Mouse (Mus musculus): ENCODE data around the gene Wfdc1.

Wfdc1 gene

GRCm38 (mm10) chr8:119638261-119638660 lies 27.9 kb upstream of the Wfdc1 start:
- no peak for DNase-seq (ENCODE audit: extremely low spot score, low spot score)

DNA sequence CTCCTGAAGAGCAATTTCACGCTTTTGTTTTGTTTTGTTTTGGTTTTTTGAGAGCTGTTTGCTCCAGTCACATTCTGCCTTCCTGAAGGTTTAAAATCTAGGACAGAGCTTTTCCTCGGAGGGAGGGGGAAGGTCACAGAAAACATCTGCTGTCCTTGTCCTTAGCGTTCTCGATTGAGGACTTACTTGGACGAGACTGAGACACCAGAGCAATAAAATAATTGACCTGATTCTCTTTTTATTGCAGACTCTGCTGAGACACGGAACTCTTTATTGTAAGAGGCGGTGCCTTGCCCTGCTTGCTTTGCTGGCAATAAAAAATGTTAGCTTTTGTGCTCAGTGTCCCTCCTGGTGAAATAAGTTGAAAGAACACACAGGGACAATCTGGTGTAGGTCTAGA lies 26.4 kb upstream of the Wfdc1 start:
- DNase-seq (ENCODE audit: extremely low spot score, low spot score) = no peak

DNA sequence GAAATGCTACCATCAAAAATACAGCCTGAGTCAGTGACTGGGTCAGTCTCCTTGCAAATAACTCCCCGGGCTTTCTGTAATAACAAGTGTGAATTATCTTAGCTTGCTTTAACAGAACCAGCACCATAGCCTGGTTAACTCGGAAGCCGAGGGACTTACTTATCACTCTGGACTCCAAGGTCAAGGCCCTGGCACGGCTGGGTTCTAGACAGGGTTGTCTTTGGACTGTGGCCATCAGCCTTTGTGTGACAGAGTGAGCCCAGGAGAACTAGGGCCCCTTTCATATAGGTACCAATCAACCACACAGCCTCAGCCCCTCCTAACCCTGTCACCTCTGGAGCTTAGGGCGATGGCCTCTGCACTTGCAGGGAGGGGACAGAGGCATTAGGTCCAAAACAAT lies 25.1 kb upstream of the Wfdc1 start:
- no peak for DNase-seq (ENCODE audit: extremely low spot score, low spot score)

DNA sequence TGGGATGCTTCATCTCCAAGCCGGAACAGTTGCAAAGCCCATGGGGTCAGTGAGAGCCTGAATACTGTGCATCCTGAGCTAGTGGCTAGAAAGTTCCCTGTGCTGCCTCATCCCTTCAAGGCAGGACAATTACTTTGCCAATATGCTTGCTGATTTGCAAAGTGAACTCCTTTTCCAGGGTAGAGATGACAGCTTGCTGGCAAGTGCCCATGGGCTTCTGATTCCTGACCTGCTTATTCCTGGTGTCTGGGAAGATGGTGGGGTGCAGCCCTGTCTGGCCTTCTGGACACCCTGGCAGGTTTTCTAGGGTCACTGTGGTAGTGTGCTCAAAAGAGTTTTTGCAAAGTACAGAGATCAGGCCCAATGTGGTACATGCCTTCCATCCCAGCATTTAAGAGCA lies 23.2 kb upstream of the Wfdc1 start:
- DNase-seq (ENCODE audit: extremely low spot score, low spot score) = no peak

GRCm38 (mm10) chr8:119644429-119644960 lies 21.7 kb upstream of the Wfdc1 start:
- DNase-seq (ENCODE audit: extremely low spot score, low spot score) = no peak

DNA sequence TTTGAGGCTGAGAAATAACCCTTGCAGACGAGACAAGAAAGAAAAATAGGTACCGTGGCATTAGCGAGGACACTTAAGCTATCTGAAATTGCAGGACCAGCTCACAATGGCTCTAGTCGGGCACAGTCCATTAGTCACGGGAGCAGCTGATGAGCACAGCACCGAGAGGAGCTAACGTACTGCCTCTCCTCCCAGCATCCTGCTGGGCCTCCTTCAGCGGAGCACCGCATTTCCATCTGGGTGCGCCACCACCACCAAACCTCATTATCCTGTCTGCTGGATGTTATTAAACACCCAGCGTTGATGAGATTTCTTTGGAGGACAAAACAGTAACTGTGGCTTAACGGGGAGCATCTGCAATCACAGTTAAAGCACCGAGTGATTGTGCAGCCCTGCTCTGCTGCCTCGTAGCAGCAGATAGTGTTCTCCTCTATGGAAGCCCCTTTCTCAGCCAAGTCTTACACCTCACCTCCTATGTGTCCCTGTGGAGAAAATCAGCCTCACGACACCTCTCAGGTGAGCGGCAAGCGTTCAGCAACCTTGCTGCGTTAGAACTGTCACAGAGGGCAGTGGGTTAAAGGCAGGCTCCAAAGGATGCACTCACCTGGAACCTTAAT lies 21.1 kb upstream of the Wfdc1 start:
- no peak for DNase-seq (ENCODE audit: extremely low spot score, low spot score)

- no peak for DNase-seq (ENCODE audit: extremely low spot score, low spot score)
Observed at GRCm38 (mm10) chr8:119646197-119646596, 20.0 kb upstream of the Wfdc1 start.

DNA sequence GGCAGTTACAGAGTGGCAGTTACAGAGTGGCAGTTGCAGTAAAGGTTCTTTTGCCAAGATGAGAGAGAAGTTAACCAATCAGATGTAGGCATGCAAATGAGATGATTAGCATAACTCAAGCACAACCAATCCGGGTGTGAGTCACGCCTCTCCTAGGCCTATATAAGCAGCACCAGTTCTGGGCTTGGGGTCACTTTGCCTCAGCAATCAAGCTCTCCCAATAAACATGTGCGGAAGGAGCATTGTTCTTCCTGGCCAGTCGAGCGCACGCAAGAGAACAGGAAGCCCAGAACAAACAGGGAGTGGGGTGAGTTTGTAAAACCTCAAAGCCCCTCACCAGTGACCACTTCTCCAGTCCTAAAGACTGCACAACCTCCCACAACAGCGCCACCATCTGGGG lies 19.3 kb upstream of the Wfdc1 start:
- no peak for DNase-seq (ENCODE audit: extremely low spot score, low spot score)

GRCm38 (mm10) chr8:119651324-119651723 lies 14.8 kb upstream of the Wfdc1 start:
- DNase-seq (ENCODE audit: extremely low spot score, low spot score) = no peak

GRCm38 (mm10) chr8:119656709-119657464 lies 9.3 kb upstream of the Wfdc1 start:
- DNase-seq (ENCODE audit: extremely low spot score, low spot score) = no peak

DNA sequence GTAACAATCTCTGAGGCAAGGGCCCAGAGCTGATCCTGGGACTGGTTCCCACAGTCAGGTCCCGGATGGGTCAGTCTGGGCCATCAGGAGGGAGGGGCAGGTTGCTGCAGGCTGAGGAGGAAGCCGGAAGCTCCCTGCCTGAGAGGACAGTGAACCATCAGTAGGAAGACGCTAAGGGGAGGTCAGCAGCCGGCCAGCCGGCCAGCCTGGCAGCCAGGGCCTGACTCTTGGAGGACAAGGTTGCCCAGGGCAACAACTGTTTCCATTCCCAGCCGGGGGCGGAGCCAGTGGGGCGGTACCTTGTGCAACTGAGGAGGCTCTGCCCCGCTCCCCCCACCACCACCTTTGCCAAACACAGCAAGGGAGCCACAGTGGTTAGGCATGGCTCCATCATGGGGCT lies 5.1 kb upstream of the Wfdc1 start:
- DNase-seq (ENCODE audit: extremely low spot score, low spot score) = peak; percentile 75

- no peak for DNase-seq (ENCODE audit: extremely low spot score, low spot score)
Observed at GRCm38 (mm10) chr8:119661892-119662291, 4.3 kb upstream of the Wfdc1 start.

- no peak for DNase-seq (ENCODE audit: extremely low spot score, low spot score)
Observed at GRCm38 (mm10) chr8:119663440-119663839, 2.7 kb upstream of the Wfdc1 start.

- DNase-seq (ENCODE audit: extremely low spot score, low spot score) = no peak
Observed at GRCm38 (mm10) chr8:119665270-119665669, 895 bp upstream of the Wfdc1 start.

DNA sequence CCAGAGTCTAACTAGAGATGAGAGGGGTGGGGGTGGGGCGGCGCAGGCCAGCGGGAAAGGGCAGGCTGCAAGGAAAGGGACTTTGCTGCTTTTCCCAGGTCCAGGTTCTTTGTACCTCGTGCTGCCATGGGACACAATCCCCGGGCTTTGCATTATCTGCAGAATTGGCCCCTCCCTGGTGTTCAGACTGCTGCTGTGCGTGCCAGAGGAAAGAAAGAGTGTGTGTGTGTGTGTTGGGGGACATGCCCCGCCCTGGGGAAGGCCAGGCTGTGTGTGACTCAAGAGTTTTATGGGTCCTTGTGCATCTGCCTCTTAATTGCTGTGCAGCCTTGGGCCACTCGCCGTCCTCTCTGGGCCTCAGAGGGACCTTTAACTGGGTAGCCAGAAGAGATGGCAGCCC lies 2.3 kb downstream of the Wfdc1 start:
- no peak for DNase-seq (ENCODE audit: extremely low spot score, low spot score)

GRCm38 (mm10) chr8:119669284-119669683 lies 3.1 kb downstream of the Wfdc1 start:
- no peak for DNase-seq (ENCODE audit: extremely low spot score, low spot score)

GRCm38 (mm10) chr8:119670419-119671091 lies 4.4 kb downstream of the Wfdc1 start:
- DNase-seq (ENCODE audit: extremely low spot score, low spot score) = no peak

DNA sequence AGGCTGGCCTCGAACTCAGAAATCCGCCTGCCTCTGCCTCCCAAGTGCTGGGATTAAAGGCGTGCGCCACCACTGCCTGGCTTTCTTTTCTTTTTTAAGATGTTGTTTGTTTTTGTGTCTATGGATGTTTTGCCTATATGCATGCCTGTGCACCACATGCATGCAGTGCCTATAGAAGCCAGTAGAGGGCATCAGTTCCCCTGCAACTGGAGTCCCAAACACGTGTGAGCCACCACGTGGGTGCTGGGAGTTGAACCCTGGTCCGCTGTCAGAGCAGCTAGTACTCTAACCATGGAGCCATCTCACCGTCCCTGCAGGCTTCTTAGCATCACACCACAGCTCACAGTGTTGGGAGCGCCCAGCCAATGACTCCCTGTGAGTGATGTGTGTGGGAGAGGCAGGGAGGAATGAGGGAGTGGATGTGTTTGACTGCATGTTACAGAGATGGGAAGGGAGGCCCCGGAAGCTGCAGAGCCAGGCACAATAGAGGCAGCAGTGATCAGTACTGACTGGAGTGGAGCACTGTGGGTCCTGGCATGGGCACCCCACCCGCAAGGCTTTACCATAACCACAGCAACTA lies 7.9 kb downstream of the Wfdc1 start:
- no peak for DNase-seq (ENCODE audit: extremely low spot score, low spot score)

DNA sequence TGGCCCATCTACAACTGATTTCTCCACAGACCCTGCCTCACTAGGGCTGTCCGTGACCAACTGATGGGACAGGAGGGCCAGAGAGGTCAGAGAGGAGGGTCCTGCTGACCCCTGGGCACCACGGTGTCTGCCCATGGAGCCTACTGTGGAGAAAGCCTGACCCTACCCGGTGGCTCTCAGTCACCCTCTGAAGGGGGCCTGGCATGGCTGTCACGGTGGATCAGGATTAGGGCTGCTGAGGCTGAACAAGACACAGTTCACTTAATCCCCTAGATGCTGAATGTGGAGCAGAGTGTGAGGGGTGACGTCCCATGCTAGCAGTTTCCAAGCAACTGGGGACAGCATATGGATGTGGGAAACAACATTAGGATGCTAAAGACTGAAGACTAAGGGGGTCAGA lies 9.3 kb downstream of the Wfdc1 start:
- DNase-seq (ENCODE audit: extremely low spot score, low spot score) = no peak

DNA sequence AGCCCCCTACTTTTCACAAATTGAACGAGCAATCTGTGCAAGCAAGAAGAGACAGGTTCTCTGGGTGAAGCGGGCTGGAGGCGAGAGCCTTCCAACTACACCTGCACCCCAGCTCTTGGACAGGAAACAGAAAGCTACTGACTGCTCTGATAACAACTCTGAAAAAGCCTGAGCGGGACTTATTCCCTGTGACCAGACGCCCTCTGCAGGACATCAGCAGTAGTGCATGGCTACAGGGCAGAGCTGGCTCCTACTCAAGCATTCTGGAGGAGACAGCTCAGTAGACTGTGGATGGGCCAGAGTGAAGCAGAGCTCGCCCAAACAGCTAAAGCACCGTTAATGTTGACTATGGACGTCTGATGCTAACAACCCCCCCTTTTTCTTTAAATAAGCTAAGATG lies 10.2 kb downstream of the Wfdc1 start:
- peak; percentile 88 for DNase-seq (ENCODE audit: extremely low spot score, low spot score)

- DNase-seq (ENCODE audit: extremely low spot score, low spot score) = peak; percentile 63
Observed at GRCm38 (mm10) chr8:119678138-119678843, 12.1 kb downstream of the Wfdc1 start.
